Mouse (Mus musculus) intestine, embryonic 14.5 days (tissue): ENCODE measurements around the gene Polh. TPM values are rescaled to one million over a fixed set of nuclear protein-coding genes. Genes with fewer than 3 reads are reported as not detected.

Experiments
- ATAC-seq: fragments of 200-750 bp; cut with Nextera tagmentation; replicated peaks from 2 replicates; pipeline ENCODE4 v1.8.0; 2017; ENCODE audit warnings: low read depth, moderate number of reproducible peaks, moderate TSS enrichment, moderate library complexity; ENCODE audit not compliant: low FRiP score, low TSS enrichment
- DNase-seq: peaks from one replicate; pipeline ENCODE4 v3.0.0-alpha.2; 2018; ENCODE audit warnings: low spot score
- H3K27ac ChIP-seq: fragments of 300-500 bp; sonication (generic); 2 replicates; pipeline ENCODE4 v1.5.1; 2014; ENCODE audit warnings: low read depth, mild to moderate bottlenecking, control low read depth
- H3K27me3 ChIP-seq: fragments of 300-500 bp; sonication (generic); replicated peaks from 2 replicates; pipeline ENCODE4 v1.6.1; 2014; ENCODE audit warnings: low read length, control low read depth; ENCODE audit not compliant: control insufficient read depth, insufficient read depth
- H3K36me3 ChIP-seq: fragments of 300-500 bp; sonication (generic); 2 replicates; pipeline ENCODE4 v1.6.1; 2014; ENCODE audit warnings: low read length, control low read depth; ENCODE audit not compliant: control insufficient read depth, insufficient read depth
- H3K4me1 ChIP-seq: fragments of 300-500 bp; sonication (generic); replicated peaks from 2 replicates; pipeline ENCODE4 v1.6.1; 2014; ENCODE audit warnings: low read length, control low read depth, mixed read lengths; ENCODE audit not compliant: control insufficient read depth, insufficient read depth
- H3K4me2 ChIP-seq: fragments of 300-500 bp; sonication (generic); 2 replicates; pipeline ENCODE4 v1.6.1; 2014; ENCODE audit warnings: low read length
- H3K4me3 ChIP-seq: fragments of 300-500 bp; sonication (generic); 2 replicates; pipeline ENCODE4 v1.5.1; 2014; ENCODE audit warnings: low read depth, low read length, control low read depth, mixed read lengths
- H3K9ac ChIP-seq: fragments of 300-500 bp; sonication (generic); 2 replicates; pipeline ENCODE4 v1.6.1; 2014; ENCODE audit warnings: mild to moderate bottlenecking, low read length
- H3K9me3 ChIP-seq: fragments of 300-500 bp; sonication (generic); 2 replicates; pipeline ENCODE4 v1.6.1; 2016; ENCODE audit warnings: low read length, control low read depth; ENCODE audit not compliant: control insufficient read depth
- WGBS: fragments of 180-500 bp; shearing (Covaris S2); extraction: QIAGEN DNeasy Blood & Tissue Kit; methylation state at CpG from one replicate; pipeline ENCODE4 v1.1.7; 2014; 5-methylcytosine and 5-hydroxymethylcytosine counted together
- polyA plus RNA-seq: library from polyadenylated mRNA; unstranded; fragments of >200 nt; fragmentation: Nextera tagmentation; extraction: Ambion mirVana; gene quantifications from 2 replicates; pipeline ENCODE4 v1.2.1, GENCODE M21; 2014

The Polh gene
- polyA plus RNA-seq, 1 experiment from 2014 or later, result 9.7 TPM

- H3K27ac ChIP-seq, result no peak overlapping the region
- no peaks in the 10 kb centered on the region for H3K9me3 ChIP-seq
- peaks cover 27% of the 10 kb centered on the region for H3K36me3 ChIP-seq
- ATAC-seq (no peak), DNase-seq (no peak)
- 65% methylated on average over 8 of the region's 8 CpGs for WGBS
- H3K4me3 ChIP-seq, result no peak overlapping the region
- no peak overlapping the region for H3K9ac ChIP-seq
- H3K4me1 ChIP-seq, result no peaks in the 10 kb centered on the region
- H3K4me2 ChIP-seq, result no peak overlapping the region
- H3K27me3 ChIP-seq, result no peaks in the 10 kb centered on the region
Measured at GRCm38 (mm10) chr17:46132862-46133261, 69.6 kb downstream of the Polh start.

GRCm38 (mm10) chr17:46132058-46132718 lies 70.3 kb downstream of the Polh start:
- ATAC-seq, result peak; percentile 56
- peak; percentile 95 for DNase-seq
- H3K27ac ChIP-seq, result no peak overlapping the region

GRCm38 (mm10) chr17:46129741-46130498 lies 72.5 kb downstream of the Polh start:
- H3K9me3 ChIP-seq, result no peaks in the 10 kb centered on the region

More at GRCm38 (mm10) chr17:46132058-46132718, 70.3 kb downstream of the Polh start:
- H3K4me1 ChIP-seq, result no peaks in the 10 kb centered on the region
- peaks cover 34% of the 10 kb centered on the region for H3K36me3 ChIP-seq
- H3K4me2 ChIP-seq, result no peak overlapping the region
- no peak overlapping the region for H3K9ac ChIP-seq
- H3K27me3 ChIP-seq, result no peaks in the 10 kb centered on the region
- H3K9me3 ChIP-seq, result no peaks in the 10 kb centered on the region
- H3K4me3 ChIP-seq, result no peak overlapping the region
- 15% methylated on average over 12 of the region's 12 CpGs for WGBS

GRCm38 (mm10) chr17:46127814-46128493 lies 74.5 kb downstream of the Polh start:
- Histone ChIP-seq H3K27ac (no peak overlapping the region), H3K9ac (no peak overlapping the region), H3K4me1 (no peaks in the 10 kb centered on the region), H3K9me3 (no peaks in the 10 kb centered on the region), H3K27me3 (no peaks in the 10 kb centered on the region), H3K4me2 (no peak overlapping the region), H3K4me3 (no peak overlapping the region), H3K36me3 (peaks cover 76% of the 10 kb centered on the region)
- ATAC-seq, result no peak
- 73% methylated on average over 6 of the region's 6 CpGs for WGBS
- DNase-seq, result no peak

More at GRCm38 (mm10) chr17:46129741-46130498, 72.5 kb downstream of the Polh start:
- no peak overlapping the region for H3K4me2 ChIP-seq
- no peaks in the 10 kb centered on the region for H3K4me1 ChIP-seq
- H3K9ac ChIP-seq, result no peak overlapping the region
- WGBS, result 76% methylated on average over 13 of the region's 13 CpGs
- H3K27me3 ChIP-seq, result no peaks in the 10 kb centered on the region
- peaks cover 57% of the 10 kb centered on the region for H3K36me3 ChIP-seq
- no peak for DNase-seq
- ATAC-seq, result no peak
- H3K4me3 ChIP-seq, result no peak overlapping the region
- H3K27ac ChIP-seq, result no peak overlapping the region

- Histone ChIP-seq H3K4me1 (no peaks in the 10 kb centered on the region), H3K27ac (no peak overlapping the region), H3K4me2 (no peak overlapping the region), H3K9ac (no peak overlapping the region), H3K36me3 (peaks cover 88% of the 10 kb centered on the region), H3K4me3 (no peak overlapping the region), H3K9me3 (no peaks in the 10 kb centered on the region), H3K27me3 (no peaks in the 10 kb centered on the region)
- DNase-seq, result no peak
- WGBS, result 59% methylated on average over 6 of the region's 6 CpGs
- ATAC-seq, result no peak
Measured at GRCm38 (mm10) chr17:46126608-46127007, 75.8 kb downstream of the Polh start.

- H3K4me3 ChIP-seq, result no peak overlapping the region
- WGBS, result 92% methylated on average over 12 of the region's 12 CpGs
- no peak overlapping the region for H3K9ac ChIP-seq
- H3K9me3 ChIP-seq, result no peaks in the 10 kb centered on the region
- no peak for ATAC-seq
- H3K27ac ChIP-seq, result no peak overlapping the region
- H3K4me1 ChIP-seq, result no peaks in the 10 kb centered on the region
- no peak for DNase-seq
- no peak overlapping the region for H3K4me2 ChIP-seq
- H3K27me3 ChIP-seq, result no peaks in the 10 kb centered on the region
- peaks cover 89% of the 10 kb centered on the region for H3K36me3 ChIP-seq
Measured at GRCm38 (mm10) chr17:46123953-46124700, 78.3 kb downstream of the Polh start.

- H3K4me1 ChIP-seq, result no peaks in the 10 kb centered on the region
- H3K4me3 ChIP-seq, result no peak overlapping the region
- H3K27ac ChIP-seq, result no peak overlapping the region
- no peaks in the 10 kb centered on the region for H3K9me3 ChIP-seq
- peaks cover 89% of the 10 kb centered on the region for H3K36me3 ChIP-seq
- H3K4me2 ChIP-seq, result no peak overlapping the region
- DNase-seq (no peak), ATAC-seq (no peak)
- WGBS, result 95% methylated on average over 4 of the region's 4 CpGs
- H3K9ac ChIP-seq, result no peak overlapping the region
- no peaks in the 10 kb centered on the region for H3K27me3 ChIP-seq
Measured at GRCm38 (mm10) chr17:46123285-46123684, 79.2 kb downstream of the Polh start.

GRCm38 (mm10) chr17:46122791-46123190 lies 79.7 kb downstream of the Polh start:
- no peak for ATAC-seq
- H3K27me3 ChIP-seq, result no peaks in the 10 kb centered on the region
- no peak overlapping the region for H3K4me2 ChIP-seq
- H3K4me1 ChIP-seq, result no peaks in the 10 kb centered on the region
- no peak overlapping the region for H3K27ac ChIP-seq
- H3K9ac ChIP-seq, result no peak overlapping the region
- 97% methylated on average over 4 of the region's 4 CpGs for WGBS
- peaks cover 89% of the 10 kb centered on the region for H3K36me3 ChIP-seq
- DNase-seq, result no peak
- H3K4me3 ChIP-seq, result no peak overlapping the region
- no peaks in the 10 kb centered on the region for H3K9me3 ChIP-seq
